Mouse (Mus musculus): Measurements from ENCODE around the gene Sppl3. TPM values are rescaled to one million over a fixed set of nuclear protein-coding genes. Genes with fewer than 3 reads are reported as not detected.
A peak's percentile ranks its signal among the peaks of the same experiment; 100 is the strongest.

The Sppl3 gene
- polyA plus RNA-seq, 1 experiment from 2014 or later, result 6.9 TPM

GRCm38 (mm10) chr5:114973131-114973530 lies 37.8 kb upstream of the Sppl3 start:
- H3K9me3 ChIP-seq, result no peaks in the 10 kb centered on the region
- no peak overlapping the region for H3K9ac ChIP-seq
- H3K27ac ChIP-seq (replicated peaks), result no peak overlapping the region
- H3K36me3 ChIP-seq, result no peaks in the 10 kb centered on the region
- no peaks in the 10 kb centered on the region; the same call in 1 of the 2 replicates for H3K4me1 ChIP-seq
- no peak overlapping the region for H3K4me2 ChIP-seq
- WGBS, result 68% methylated on average over 8 of the region's 8 CpGs
- no peak overlapping the region for H3K4me3 ChIP-seq
- no peak for ATAC-seq (ENCODE audit: extremely low read depth, insufficient number of reproducible peaks, low FRiP score, low TSS enrichment)
- H3K27me3 ChIP-seq (replicated peaks), result peaks cover 25% of the 10 kb centered on the region

- H3K4me1 ChIP-seq, result peaks cover 16% of the 10 kb centered on the region
- no peak overlapping the region for H3K4me3 ChIP-seq
- no peak for ATAC-seq (ENCODE audit: extremely low read depth, insufficient number of reproducible peaks, low FRiP score, low TSS enrichment)
These were observed 34.0 kb upstream of the Sppl3 start for GRCm38 (mm10) chr5:114976935-114977334.

GRCm38 (mm10) chr5:114978473-114978872 lies 32.5 kb upstream of the Sppl3 start:
- Histone ChIP-seq H3K4me1 (peaks cover 16% of the 10 kb centered on the region), H3K4me2 (no peak overlapping the region), H3K9me3 (no peaks in the 10 kb centered on the region), H3K27ac (replicated peaks) (no peak overlapping the region), H3K4me3 (peak overlapping the region; percentile 61; the same call in 1 of the 2 replicates), H3K27me3 (replicated peaks) (no peaks in the 10 kb centered on the region), H3K9ac (no peak overlapping the region), H3K36me3 (no peaks in the 10 kb centered on the region)
- 63% methylated on average over 11 of the region's 11 CpGs for WGBS
- ATAC-seq (ENCODE audit: extremely low read depth, insufficient number of reproducible peaks, low FRiP score, low TSS enrichment), result no peak

More at GRCm38 (mm10) chr5:114976935-114977334, 34.0 kb upstream of the Sppl3 start:
- H3K27me3 ChIP-seq (replicated peaks), result no peaks in the 10 kb centered on the region
- no peak overlapping the region for H3K4me2 ChIP-seq
- H3K9me3 ChIP-seq, result no peaks in the 10 kb centered on the region
- no peak overlapping the region for H3K27ac ChIP-seq (replicated peaks)
- H3K9ac ChIP-seq, result no peak overlapping the region
- H3K36me3 ChIP-seq, result no peaks in the 10 kb centered on the region

- ATAC-seq (ENCODE audit: extremely low read depth, insufficient number of reproducible peaks, low FRiP score, low TSS enrichment), result no peak
- Histone ChIP-seq H3K27me3 (replicated peaks) (no peaks in the 10 kb centered on the region), H3K9ac (peak overlapping the region; percentile 75)
These were observed 32.1 kb upstream of the Sppl3 start for GRCm38 (mm10) chr5:114978888-114979249.

GRCm38 (mm10) chr5:114979250-114980121 lies 31.5 kb upstream of the Sppl3 start:
- no peaks in the 10 kb centered on the region for H3K36me3 ChIP-seq
- peak overlapping the region; percentile 76 for H3K9ac ChIP-seq
- H3K4me1 ChIP-seq, result peaks cover 16% of the 10 kb centered on the region
- peak; percentile 45 for ATAC-seq (ENCODE audit: extremely low read depth, insufficient number of reproducible peaks, low FRiP score, low TSS enrichment)
- H3K4me3 ChIP-seq, result peak overlapping the region; percentile 61
- peak overlapping the region; percentile 8; the same call in 1 of the 2 replicates for H3K27ac ChIP-seq (replicated peaks)
- H3K27me3 ChIP-seq (replicated peaks), result no peaks in the 10 kb centered on the region
- no peaks in the 10 kb centered on the region for H3K9me3 ChIP-seq
- peak overlapping the region; percentile 86 for H3K4me2 ChIP-seq
- 4% methylated on average over 32 of the region's 32 CpGs for WGBS

More at GRCm38 (mm10) chr5:114978888-114979249, 32.1 kb upstream of the Sppl3 start:
- peaks cover 16% of the 10 kb centered on the region for H3K4me1 ChIP-seq
- H3K9me3 ChIP-seq, result no peaks in the 10 kb centered on the region
- no peaks in the 10 kb centered on the region for H3K36me3 ChIP-seq
- WGBS, result 4% methylated on average over 6 of the region's 6 CpGs
- peak overlapping the region; percentile 61 for H3K4me3 ChIP-seq
- no peak overlapping the region for H3K27ac ChIP-seq (replicated peaks)
- peak overlapping the region; percentile 86 for H3K4me2 ChIP-seq

- Histone ChIP-seq H3K9me3 (no peaks in the 10 kb centered on the region), H3K4me1 (peaks cover 16% of the 10 kb centered on the region), H3K4me3 (peak overlapping the region; percentile 61), H3K4me2 (peak overlapping the region; percentile 86), H3K27me3 (replicated peaks) (no peaks in the 10 kb centered on the region), H3K36me3 (no peaks in the 10 kb centered on the region), H3K9ac (peak overlapping the region; percentile 76), H3K27ac (replicated peaks) (peak overlapping the region; percentile 8; the same call in 1 of the 2 replicates)
- ATAC-seq (ENCODE audit: extremely low read depth, insufficient number of reproducible peaks, low FRiP score, low TSS enrichment), result peak; percentile 32; the same call in 1 of the 2 replicates
- WGBS, result 22% methylated on average over 16 of the region's 16 CpGs
These were observed 30.7 kb upstream of the Sppl3 start for GRCm38 (mm10) chr5:114980122-114980748.

GRCm38 (mm10) chr5:114982001-114982400 lies 28.9 kb upstream of the Sppl3 start:
- Histone ChIP-seq H3K27ac (replicated peaks) (no peak overlapping the region), H3K36me3 (no peaks in the 10 kb centered on the region), H3K4me1 (peaks cover 16% of the 10 kb centered on the region), H3K4me2 (no peak overlapping the region), H3K4me3 (no peak overlapping the region), H3K9me3 (no peaks in the 10 kb centered on the region), H3K9ac (no peak overlapping the region), H3K27me3 (replicated peaks) (no peaks in the 10 kb centered on the region)
- 43% methylated on average over 15 of the region's 15 CpGs for WGBS
- no peak for ATAC-seq (ENCODE audit: extremely low read depth, insufficient number of reproducible peaks, low FRiP score, low TSS enrichment)

GRCm38 (mm10) chr5:114985074-114985473 lies 25.9 kb upstream of the Sppl3 start:
- Histone ChIP-seq H3K4me3 (no peak overlapping the region), H3K27me3 (replicated peaks) (no peaks in the 10 kb centered on the region), H3K4me2 (no peak overlapping the region), H3K27ac (replicated peaks) (no peak overlapping the region), H3K9ac (no peak overlapping the region), H3K9me3 (no peaks in the 10 kb centered on the region), H3K4me1 (peaks cover 6% of the 10 kb centered on the region), H3K36me3 (no peaks in the 10 kb centered on the region)
- ATAC-seq (ENCODE audit: extremely low read depth, insufficient number of reproducible peaks, low FRiP score, low TSS enrichment), result no peak

- Histone ChIP-seq H3K36me3 (no peaks in the 10 kb centered on the region), H3K4me1 (no peaks in the 10 kb centered on the region), H3K9ac (no peak overlapping the region), H3K27ac (replicated peaks) (no peak overlapping the region), H3K4me2 (no peak overlapping the region), H3K9me3 (no peaks in the 10 kb centered on the region), H3K4me3 (no peak overlapping the region), H3K27me3 (replicated peaks) (no peaks in the 10 kb centered on the region)
- 61% methylated on average over 16 of the region's 16 CpGs for WGBS
- no peak for ATAC-seq (ENCODE audit: extremely low read depth, insufficient number of reproducible peaks, low FRiP score, low TSS enrichment)
These were observed 14.5 kb upstream of the Sppl3 start for GRCm38 (mm10) chr5:114996447-114996846.

- H3K4me2 ChIP-seq, result no peak overlapping the region
- no peaks in the 10 kb centered on the region for H3K36me3 ChIP-seq
- no peak overlapping the region for H3K27ac ChIP-seq (replicated peaks)
- no peak overlapping the region for H3K9ac ChIP-seq
- no peak for ATAC-seq (ENCODE audit: extremely low read depth, insufficient number of reproducible peaks, low FRiP score, low TSS enrichment)
- 40% methylated on average over 6 of the region's 6 CpGs for WGBS
- no peaks in the 10 kb centered on the region for H3K4me1 ChIP-seq
- H3K27me3 ChIP-seq (replicated peaks), result no peaks in the 10 kb centered on the region; the same call in 1 of the 2 replicates
- no peaks in the 10 kb centered on the region for H3K9me3 ChIP-seq
- H3K4me3 ChIP-seq, result no peak overlapping the region
These were observed 13.6 kb upstream of the Sppl3 start for GRCm38 (mm10) chr5:114997327-114997726.

- Histone ChIP-seq H3K36me3 (no peaks in the 10 kb centered on the region), H3K4me3 (no peak overlapping the region), H3K27me3 (replicated peaks) (no peaks in the 10 kb centered on the region; the same call in 1 of the 2 replicates), H3K9me3 (no peaks in the 10 kb centered on the region), H3K9ac (no peak overlapping the region), H3K4me1 (peaks cover 9% of the 10 kb centered on the region), H3K4me2 (no peak overlapping the region), H3K27ac (replicated peaks) (no peak overlapping the region)
- no peak for ATAC-seq (ENCODE audit: extremely low read depth, insufficient number of reproducible peaks, low FRiP score, low TSS enrichment)
- 77% methylated on average over 2 of the region's 2 CpGs for WGBS
These were observed 10.4 kb upstream of the Sppl3 start for GRCm38 (mm10) chr5:115000503-115000902.

All from heart, embryonic 13.5 days (tissue).